Mouse (Mus musculus): ENCODE results near the gene Irx2.

DNA sequence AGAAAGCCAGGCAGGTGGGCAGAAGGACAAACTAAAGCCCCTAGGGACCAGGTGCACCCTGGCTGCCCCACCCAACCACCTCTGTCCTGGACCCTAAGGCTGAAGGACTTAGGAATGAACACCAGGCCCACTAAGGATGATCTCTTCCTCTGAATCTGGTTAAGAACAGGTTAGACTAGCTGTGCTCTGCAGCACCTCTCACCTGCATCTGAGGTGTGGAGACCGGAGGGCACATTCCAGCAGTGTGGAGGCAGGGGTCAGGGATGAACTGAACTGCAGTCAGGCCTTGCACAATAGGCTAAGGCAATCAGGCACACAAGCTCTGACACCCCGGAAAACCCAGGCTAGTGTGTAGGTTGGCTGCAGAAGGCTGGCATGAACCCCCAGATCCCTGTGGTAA, 18.3 kb upstream of the Irx2 start:
- TF ChIP-seq CTCF (IDR thresholded peaks at IDR 0.05; ENCODE audit: low read depth, low read length), result no peak
- no peak for TF ChIP-seq POLR2A (IDR thresholded peaks at IDR 0.05; ENCODE audit: borderline replicate concordance, low read depth, low read length)

All from bone marrow macrophage, adult 2 months (primary cell).